Mouse (Mus musculus) ovary, postnatal 10 days (tissue): Measurements from ENCODE around the gene Tacc3.

Experiments used
- DNase-seq: peaks from one replicate; pipeline ENCODE4 v3.0.0; 2022; ENCODE audit warnings: low spot score

Gene Tacc3

GRCm38 (mm10) chr5:33655251-33655840 lies 2.6 kb upstream of the Tacc3 start:
- no peak for DNase-seq

GRCm38 (mm10) chr5:33656739-33657138 lies 1.2 kb upstream of the Tacc3 start:
- DNase-seq: no peak

GRCm38 (mm10) chr5:33657251-33657786 lies 609 bp upstream of the Tacc3 start:
- no peak for DNase-seq

GRCm38 (mm10) chr5:33658664-33659050 lies 729 bp downstream of the Tacc3 start:
- no peak for DNase-seq

GRCm38 (mm10) chr5:33668223-33668622 lies 10.3 kb downstream of the Tacc3 start:
- DNase-seq: no peak

GRCm38 (mm10) chr5:33671659-33672058 lies 13.7 kb downstream of the Tacc3 start:
- DNase-seq: no peak

- no peak for DNase-seq
These were observed 16.5 kb downstream of the Tacc3 start for GRCm38 (mm10) chr5:33674439-33674838.

GRCm38 (mm10) chr5:33675964-33676363 lies 18.0 kb downstream of the Tacc3 start:
- DNase-seq: no peak

- DNase-seq: no peak
These were observed 20.3 kb downstream of the Tacc3 start for GRCm38 (mm10) chr5:33678244-33678643.

- DNase-seq: no peak
These were observed 23.1 kb downstream of the Tacc3 start for GRCm38 (mm10) chr5:33681044-33681443.

- DNase-seq: no peak
These were observed 23.9 kb downstream of the Tacc3 start for GRCm38 (mm10) chr5:33681611-33682388.

- DNase-seq: no peak
These were observed 25.0 kb downstream of the Tacc3 start for GRCm38 (mm10) chr5:33682963-33683362.

- DNase-seq: no peak
These were observed 26.1 kb downstream of the Tacc3 start for GRCm38 (mm10) chr5:33683897-33684652.

GRCm38 (mm10) chr5:33684932-33685331 lies 27.0 kb downstream of the Tacc3 start:
- no peak for DNase-seq

GRCm38 (mm10) chr5:33687142-33687541 lies 29.2 kb downstream of the Tacc3 start:
- DNase-seq: no peak

GRCm38 (mm10) chr5:33688278-33689220 lies 30.6 kb downstream of the Tacc3 start:
- DNase-seq: no peak

- no peak for DNase-seq
These were observed 31.4 kb downstream of the Tacc3 start for GRCm38 (mm10) chr5:33689221-33689844.

GRCm38 (mm10) chr5:33689852-33690645 lies 32.1 kb downstream of the Tacc3 start:
- no peak for DNase-seq

GRCm38 (mm10) chr5:33692393-33692792 lies 34.5 kb downstream of the Tacc3 start:
- no peak for DNase-seq

GRCm38 (mm10) chr5:33694461-33694847 lies 36.5 kb downstream of the Tacc3 start:
- no peak for DNase-seq
